Mouse (Mus musculus): ENCODE measurements around the gene Kank4.
"Not testable (repeated sequence)": the region's sequence is repeated elsewhere in the genome, so short reads cannot be mapped to it uniquely, and the experiment has no call there.

The Kank4 gene

DNA sequence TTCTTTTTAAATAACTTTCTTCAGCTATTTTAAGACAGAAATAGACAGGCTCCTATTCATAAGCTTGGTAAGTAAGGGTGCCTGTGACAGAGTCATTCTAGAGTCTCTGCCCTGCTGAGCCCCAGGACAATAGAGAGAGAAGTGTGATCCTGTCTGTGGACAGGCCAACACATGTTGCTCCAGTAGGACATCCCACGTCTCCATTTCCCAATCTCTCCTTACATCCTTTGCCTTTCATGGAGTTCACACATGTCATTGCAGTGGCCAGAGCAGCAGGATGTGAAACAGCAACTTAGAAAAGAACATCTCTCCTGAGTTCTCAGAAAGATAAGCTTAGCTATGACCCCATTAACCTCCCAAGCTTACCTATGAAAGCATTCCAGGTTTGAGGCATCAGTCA is 14.4 kb upstream of the Kank4 start:
- no peak for DNase-seq (ENCODE audit: low spot score)

DNA sequence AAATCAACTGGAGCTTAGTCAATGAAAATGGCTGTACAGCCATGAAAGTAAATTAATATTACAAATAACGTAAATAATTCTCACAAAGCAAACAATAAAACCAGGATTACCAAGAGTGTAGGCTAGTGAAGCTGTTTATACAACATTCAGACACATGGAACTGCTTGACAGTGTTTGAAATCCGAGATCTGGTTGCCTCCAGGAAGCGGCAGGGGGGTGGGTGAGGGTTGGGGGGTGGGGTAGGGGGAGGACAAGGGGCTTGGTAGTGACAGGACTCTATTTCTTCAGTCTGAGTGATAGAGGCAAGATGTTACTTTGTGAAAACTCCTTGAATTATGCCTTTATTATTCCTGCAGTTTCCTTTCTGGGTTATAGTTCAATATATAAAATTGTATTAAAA is 9.4 kb upstream of the Kank4 start:
- no peak for DNase-seq (ENCODE audit: low spot score)

- not testable (repeated sequence) for DNase-seq (ENCODE audit: low spot score)
Measured at GRCm38 (mm10) chr4:98823740-98824139, 6.4 kb upstream of the Kank4 start, which contains the start of gene I0C0044D17Rik. Gene I0C0044D17Rik, minus strand, starts transcription at chr4:98823840.

GRCm38 (mm10) chr4:98823047-98823446 is 5.7 kb upstream of the Kank4 start:
- no peak for DNase-seq (ENCODE audit: low spot score)

DNA sequence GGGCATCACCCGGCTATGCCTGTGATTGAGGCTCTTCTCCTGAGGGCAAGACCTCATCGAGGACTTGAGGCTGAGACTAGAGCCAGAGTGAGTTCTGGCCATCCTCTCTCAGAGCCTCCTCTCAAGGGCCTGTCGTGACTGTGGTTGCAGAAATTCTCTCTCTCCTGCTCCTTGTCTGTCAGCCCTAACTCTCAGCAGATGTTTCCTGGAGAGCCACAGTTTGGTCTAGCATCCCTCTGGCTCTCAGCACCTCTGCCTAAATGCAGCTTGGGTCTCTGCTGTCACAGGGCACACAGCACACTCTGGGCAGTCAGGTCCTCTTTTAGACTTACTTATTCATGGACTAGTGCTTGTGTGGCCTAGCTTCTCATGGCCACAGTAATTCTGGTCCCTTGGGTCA is 5.1 kb upstream of the Kank4 start:
- no peak for DNase-seq (ENCODE audit: low spot score)

DNA sequence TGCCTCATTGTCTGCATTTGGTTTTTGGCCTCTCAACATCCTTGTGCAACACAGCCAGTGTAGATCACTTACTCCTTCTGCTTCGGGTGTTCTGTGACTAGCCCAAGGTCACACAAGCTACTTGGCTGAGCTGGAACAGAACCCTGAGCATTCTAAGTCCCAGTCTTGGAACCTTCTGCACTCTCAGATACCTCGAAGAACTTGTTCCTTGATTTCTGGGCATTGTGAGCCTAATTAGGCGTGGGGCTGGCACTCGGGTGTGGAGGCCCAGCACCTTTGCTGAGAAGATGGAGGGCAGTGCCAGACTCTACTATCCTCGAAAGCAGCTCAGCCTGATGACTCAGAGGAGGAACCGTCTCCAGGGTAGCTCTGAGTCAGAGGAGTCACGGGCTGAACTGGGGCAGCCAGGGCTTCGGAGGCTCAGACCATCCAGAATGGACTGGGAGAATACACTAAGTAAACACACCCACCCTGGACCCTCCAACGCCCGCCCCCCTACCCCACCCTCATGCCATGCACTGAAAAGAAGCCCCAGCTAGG is 1.9 kb upstream of the Kank4 start:
- DNase-seq (ENCODE audit: low spot score) = no peak

DNA sequence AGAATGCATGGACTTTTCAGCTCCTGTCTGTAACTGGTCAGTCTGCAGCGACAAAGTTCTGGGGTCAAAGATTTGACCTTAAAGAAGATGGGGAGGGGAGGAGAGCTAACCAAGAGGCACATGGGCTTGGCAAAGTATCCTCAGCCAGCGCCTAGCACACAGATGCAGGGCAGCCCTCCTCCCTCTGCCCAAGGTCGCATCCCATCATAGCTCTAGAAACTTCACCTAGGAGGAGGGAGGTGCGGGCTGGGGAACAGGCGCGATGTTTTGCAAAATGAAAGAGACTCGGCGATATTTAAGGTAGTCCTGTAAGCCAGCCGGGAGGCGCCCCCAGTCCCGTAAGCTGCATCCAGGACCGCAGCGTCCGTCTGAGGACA is 542 bp downstream of the Kank4 start:
- DNase-seq (ENCODE audit: low spot score) = no peak

DNA sequence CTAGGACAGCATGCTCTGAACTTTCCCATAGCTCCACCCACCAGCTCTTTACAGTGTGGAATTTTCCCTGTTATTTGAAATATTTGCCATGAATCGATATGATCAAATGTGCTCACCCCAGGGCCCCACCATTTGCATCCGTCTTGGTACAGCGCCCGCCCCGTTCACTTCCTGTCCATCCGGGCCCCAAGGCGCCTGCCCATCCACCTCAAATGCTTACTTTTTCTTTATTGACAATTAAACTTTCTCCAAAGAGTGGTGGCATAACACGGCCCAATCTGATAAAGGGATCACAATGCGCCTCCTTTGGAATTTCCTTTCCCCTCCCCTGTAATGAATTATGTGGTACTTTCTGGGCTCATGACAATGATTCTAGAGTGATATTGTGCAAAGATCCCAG is 11.0 kb downstream of the Kank4 start:
- DNase-seq (ENCODE audit: low spot score) = no peak

DNA sequence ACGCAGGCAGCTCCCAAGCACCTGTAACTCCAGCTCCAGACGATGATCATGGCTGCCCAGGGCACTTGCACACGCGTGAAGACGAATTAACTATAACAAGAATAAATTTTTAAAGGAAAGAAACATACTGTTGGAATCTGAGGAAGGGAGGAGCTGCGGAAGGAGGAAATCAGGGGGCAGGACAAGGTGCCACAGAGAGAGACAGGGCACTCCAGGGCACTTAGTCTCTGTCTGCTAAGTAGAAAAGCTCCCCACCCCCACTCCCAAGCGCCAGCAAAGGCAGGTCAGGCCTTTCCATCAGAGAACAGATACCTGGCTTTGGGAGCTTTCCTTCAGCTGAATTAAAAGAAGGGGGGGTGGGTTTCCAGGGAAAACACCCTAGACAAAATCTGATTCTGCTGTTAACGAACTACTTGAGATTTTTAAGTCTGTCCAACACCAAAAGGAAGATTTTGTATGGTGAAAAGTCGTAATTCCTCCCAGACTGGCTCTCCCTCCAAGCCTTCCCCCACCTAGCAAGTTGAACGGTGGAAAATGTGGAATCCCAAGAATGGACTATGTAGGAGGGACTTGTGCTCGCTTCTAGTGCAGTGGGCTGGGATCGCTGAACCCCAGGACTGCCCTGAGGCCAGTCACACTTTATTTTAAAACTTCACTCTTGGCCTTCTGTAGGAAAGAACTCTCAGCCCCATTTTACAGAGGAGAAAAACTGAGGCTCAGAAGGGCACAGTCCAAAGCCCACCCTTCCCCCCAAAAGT is 11.9 kb downstream of the Kank4 start:
- DNase-seq (ENCODE audit: low spot score) = no peak

- no peak for DNase-seq (ENCODE audit: low spot score)
Measured at GRCm38 (mm10) chr4:98804476-98805134, 12.7 kb downstream of the Kank4 start.

DNA sequence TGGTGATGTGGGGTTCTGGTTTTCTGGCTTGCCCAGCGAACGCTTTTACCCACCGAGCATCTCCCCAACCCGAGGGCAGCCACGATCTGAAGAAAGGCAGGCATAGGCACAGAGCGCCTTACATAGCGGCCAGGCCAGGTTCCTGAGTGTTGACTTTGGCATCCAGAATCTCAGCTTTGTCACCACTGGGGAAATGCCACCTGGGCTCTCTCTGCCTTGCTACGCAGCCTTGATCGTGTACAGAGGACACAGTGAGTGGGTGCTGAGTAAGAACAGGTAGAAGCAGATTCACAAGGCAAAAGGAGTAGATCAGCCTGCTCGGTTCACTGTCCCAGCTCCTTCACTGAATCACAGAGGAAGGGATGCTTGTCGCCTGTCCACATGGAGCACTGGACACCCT is 15.6 kb downstream of the Kank4 start:
- no peak for DNase-seq (ENCODE audit: low spot score)

DNA sequence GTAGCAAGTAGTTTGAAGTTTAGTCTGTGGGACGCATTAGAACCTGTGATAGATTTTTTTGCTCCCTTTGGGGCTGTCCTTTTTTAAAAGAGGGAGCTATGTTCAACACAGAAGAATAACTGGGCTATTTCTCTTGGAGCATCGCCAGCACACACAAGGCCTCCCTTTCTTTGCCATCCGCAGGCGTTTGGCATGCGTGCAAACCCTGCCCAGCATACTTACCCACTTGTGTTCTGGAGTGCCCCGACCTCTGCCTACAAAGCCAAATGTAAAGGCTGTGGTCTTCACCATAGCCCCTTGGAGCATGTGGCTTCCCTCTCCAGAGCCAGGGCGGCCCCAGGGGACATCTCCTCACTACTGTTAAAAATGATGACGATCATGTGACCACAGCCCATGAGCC is 16.5 kb downstream of the Kank4 start:
- DNase-seq (ENCODE audit: low spot score) = no peak

GRCm38 (mm10) chr4:98796591-98797341 is 20.6 kb downstream of the Kank4 start:
- DNase-seq (ENCODE audit: low spot score) = no peak

GRCm38 (mm10) chr4:98795241-98795640 is 22.1 kb downstream of the Kank4 start:
- no peak for DNase-seq (ENCODE audit: low spot score)

- DNase-seq (ENCODE audit: low spot score) = peak; percentile 60
Measured at GRCm38 (mm10) chr4:98793486-98793885, 23.9 kb downstream of the Kank4 start.

DNA sequence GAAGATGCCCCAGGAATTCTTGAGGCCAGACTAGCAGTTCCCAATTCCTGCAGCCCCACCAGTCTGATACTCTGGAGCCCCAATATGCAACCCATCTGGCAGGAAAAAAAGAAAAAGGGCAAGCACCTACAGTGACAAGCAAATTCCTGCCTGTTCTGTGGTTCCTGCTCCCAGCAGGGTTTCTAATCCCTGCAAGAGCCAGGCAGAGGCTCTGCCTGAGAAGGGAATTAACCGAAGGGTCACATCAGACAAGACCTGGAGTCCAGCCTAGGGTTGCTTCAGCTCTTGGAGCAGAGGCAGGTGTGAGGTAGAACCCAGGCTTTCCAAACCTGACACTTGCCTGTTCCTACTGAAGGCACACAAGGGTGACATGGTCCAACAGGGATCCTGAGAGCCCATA is 26.6 kb downstream of the Kank4 start:
- DNase-seq (ENCODE audit: low spot score) = no peak

- DNase-seq (ENCODE audit: low spot score) = peak; percentile 25
Measured at GRCm38 (mm10) chr4:98789861-98790311, 27.5 kb downstream of the Kank4 start.

DNA sequence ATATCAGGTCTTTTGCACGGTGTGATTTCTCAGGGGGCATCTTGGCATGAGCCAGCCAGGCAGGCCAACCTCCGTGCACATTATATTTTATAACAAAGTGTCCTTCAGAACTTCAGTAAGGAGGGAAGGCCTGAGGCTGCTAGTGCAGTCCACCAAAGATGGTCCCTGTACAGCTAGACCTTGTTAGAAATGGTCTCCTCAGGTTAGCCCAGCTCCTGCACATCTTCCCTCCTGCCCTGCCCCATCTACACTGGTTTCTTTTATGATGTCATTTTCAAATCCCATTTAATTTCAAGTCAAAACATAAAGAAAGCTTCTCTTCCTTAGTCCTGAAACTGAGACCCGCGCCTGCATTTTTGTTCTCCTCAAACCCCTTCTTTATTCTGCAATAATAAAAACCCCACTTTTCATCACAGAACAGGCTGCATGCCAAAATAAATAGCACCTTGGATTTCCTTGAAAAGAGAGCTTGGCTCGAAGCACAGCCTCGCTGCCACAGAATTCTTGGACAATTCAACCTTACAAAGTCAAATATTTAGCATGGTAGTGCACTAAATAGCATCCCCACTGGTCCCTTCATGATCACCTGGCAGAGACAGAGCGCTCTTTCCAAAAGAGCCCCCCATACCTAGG is 28.1 kb downstream of the Kank4 start:
- DNase-seq (ENCODE audit: low spot score) = no peak

- DNase-seq (ENCODE audit: low spot score) = no peak
Measured at GRCm38 (mm10) chr4:98786281-98786680, 31.1 kb downstream of the Kank4 start.

DNA sequence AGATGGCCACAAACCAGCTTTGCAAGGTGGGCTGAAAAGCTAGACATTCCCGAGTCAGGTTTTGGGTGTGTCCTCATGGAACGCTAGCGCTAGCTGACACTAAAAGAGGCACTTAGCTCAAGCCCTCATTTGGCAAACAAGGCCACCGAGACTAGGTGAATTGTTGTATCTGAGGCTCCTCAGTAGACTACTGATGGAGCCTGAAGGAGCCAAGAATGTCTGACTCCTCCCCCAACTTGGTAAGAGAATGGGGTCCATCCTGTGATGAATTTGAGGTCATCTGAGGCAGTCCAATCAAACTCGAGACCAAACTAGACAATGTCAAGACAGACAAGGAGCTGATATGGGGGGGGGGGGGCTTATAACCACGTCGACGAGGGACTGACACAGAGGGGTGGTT is 31.5 kb downstream of the Kank4 start:
- no peak for DNase-seq (ENCODE audit: low spot score)

DNA sequence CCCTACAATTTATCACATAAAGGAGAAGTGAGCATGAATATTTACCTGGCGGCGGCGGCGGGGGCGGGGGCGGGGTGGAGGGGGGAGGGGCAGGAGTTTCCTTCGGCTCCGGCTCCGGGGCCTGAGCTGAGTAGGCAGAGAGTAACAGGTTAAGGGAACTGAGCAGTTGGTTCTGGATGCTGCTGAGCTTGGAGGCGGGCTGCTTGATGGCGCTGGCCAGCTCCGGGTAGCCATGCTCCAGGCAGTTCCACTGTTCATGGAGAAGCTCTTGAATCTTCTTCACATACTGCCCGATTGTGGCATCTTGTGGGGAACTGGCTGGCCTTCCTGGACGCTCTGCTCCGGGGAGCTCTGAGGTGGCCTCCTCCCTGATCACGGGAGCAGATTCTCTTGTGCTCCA is 39.1 kb downstream of the Kank4 start:
- DNase-seq (ENCODE audit: low spot score) = no peak

- no peak for DNase-seq (ENCODE audit: low spot score)
Measured at GRCm38 (mm10) chr4:98777464-98777863, 39.9 kb downstream of the Kank4 start.

Data from MN1 (cell line).